ENCODE assay signal across 12 mouse cellular contexts in the genomic region with DNA sequence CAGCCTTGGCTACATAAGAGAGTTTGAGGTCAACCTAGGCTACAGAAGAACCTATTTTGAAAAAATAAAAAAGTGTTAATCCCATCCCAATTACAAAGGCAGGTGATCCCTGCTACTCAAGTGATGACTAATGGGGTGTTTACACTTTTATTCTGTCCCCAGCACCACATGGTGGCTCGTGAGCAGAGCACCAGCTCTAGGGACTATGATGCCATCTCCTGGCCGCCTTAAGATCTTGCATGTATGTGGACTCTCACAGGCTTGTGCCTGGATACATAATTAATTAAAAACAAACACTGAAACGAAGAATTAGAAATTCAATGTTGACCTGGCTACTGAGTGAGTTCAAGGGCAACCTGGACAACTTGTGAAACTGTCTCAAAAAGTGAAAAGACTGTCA. TPM values are rescaled to one million over a fixed set of nuclear protein-coding genes. Genes with fewer than 3 reads are reported as not detected.
DNase-seq lines count a peak whose midpoint lies in the region; ATAC-seq and TF ChIP-seq lines count a peak whose summit lies in the region.
"Had no signal": no experiment of that assay in that cellular context is flagged by ENCODE, and none has a peak within 500 bp of the region (broad histone marks: within the 10 kb centered on the region; RNA-seq: fewer than 3 reads in every experiment).

No protein-coding gene starts in this region.

- no peak overlapping the region for H3K4me2 ChIP-seq in liver, embryonic 14.5 days (ENCODE audit: low read depth)
- H3K4me2 ChIP-seq: heart, embryonic 11.5 days had no signal

- no peaks in the 10 kb centered on the region for H3K4me1 ChIP-seq in liver, embryonic 14.5 days (replicated peaks; ENCODE audit: control insufficient read depth in 2 of 2, insufficient read depth in 2 of 2, low read length in 1 of 2)

- no peak overlapping the region for H3K4me3 ChIP-seq in liver, embryonic 14.5 days (ENCODE audit: insufficient read depth in 1 of 2, low read depth in 2 of 2, low read length in 2 of 2)

- TF ChIP-seq EP300 in liver, embryonic 14.5 days (IDR thresholded peaks at IDR 0.05; ENCODE audit: low read depth), result no peak

- peak in 1 of 3 experiments; percentile 7 for DNase-seq in liver, embryonic 14.5 days (ENCODE audit: low read depth in 3 of 3, low spot score in 3 of 3)
- no peak for DNase-seq in liver
- peak; percentile 70 for DNase-seq in R1 (ENCODE audit: low read depth, low spot score)
- peak; percentile 49 for DNase-seq in naive thymus-derived CD4-positive, alpha-beta T cell, adult 2 months (ENCODE audit: low read depth)
- no peak for DNase-seq in embryo, embryonic 9.5 days (ENCODE audit: extremely low spot score)
- no peak for DNase-seq in kidney, adult 9 months
- DNase-seq in left cerebral cortex, adult 9 months (ENCODE audit: low spot score in 2 of 2), result no peak
- DNase-seq: cerebellum, postnatal 36 days had no signal

- no peaks in the 10 kb centered on the region for H3K9me3 ChIP-seq in liver, embryonic 14.5 days (ENCODE audit: control insufficient read depth, low read length)

- 16% methylated on average over 3 of the region's 3 CpGs for WGBS in liver, embryonic 14.5 days (ENCODE audit: insufficient replicate concordance)

- no peaks in the 10 kb centered on the region for H3K27me3 ChIP-seq in liver, embryonic 14.5 days (ENCODE audit: control insufficient read depth, insufficient read depth, low read length)

- no peak overlapping the region for H3K9ac ChIP-seq in liver, embryonic 14.5 days (replicated peaks)

- no peak for ATAC-seq in liver, embryonic 14.5 days (ENCODE audit: insufficient read depth)
- ATAC-seq in CD4-positive, CD25-positive, alpha-beta regulatory T cell, adult 4 months, result peak; percentile 69
- ATAC-seq: inflammation-experienced regulatory T-cells, adult 6 months had no signal

- no peaks in the 10 kb centered on the region for H3K36me3 ChIP-seq in liver, embryonic 14.5 days (replicated peaks; ENCODE audit: control insufficient read depth, insufficient read depth, low read depth)

- H3K27ac ChIP-seq in liver, embryonic 14.5 days, result no peak overlapping the region
- H3K27ac ChIP-seq: macrophage had no signal

- peak; percentile 52 for TF ChIP-seq CTCF in liver, embryonic 14.5 days (IDR thresholded peaks at IDR 0.05; ENCODE audit: low read depth)

RNA-seq across cellular contexts. Expression of a gene that starts 12.3 kb away (rescaled TPM):
- polyA plus RNA-seq in liver, embryonic 14.5 days (2012; rRNA removed), result 0.42 and 0.58 TPM in 2 replicates
- polyA plus RNA-seq in liver, embryonic 14.5 days (2014; fragmentation: Nextera tagmentation; extraction: Ambion mirVana), result 0.58 and 0.61 TPM in 2 replicates
- 1 to 10 TPM; 2.6 to 3.3 TPM for polyA plus RNA-seq in CD4-positive, CD25-positive, alpha-beta regulatory T cell, adult 4 months (2017; shearing (Covaris generic))

RNA-seq across cellular contexts. Expression of a gene that starts 49.5 kb away (rescaled TPM):
- polyA plus RNA-seq in liver, embryonic 14.5 days (2012; rRNA removed), result 5.9 and 6.7 TPM in 2 replicates
- polyA plus RNA-seq in liver, embryonic 14.5 days (2014; fragmentation: Nextera tagmentation; extraction: Ambion mirVana), result 7.2 and 8.9 TPM in 2 replicates
- polyA plus RNA-seq in CD4-positive, CD25-positive, alpha-beta regulatory T cell, adult 4 months (2017; shearing (Covaris generic)), result 10 to 100 TPM; 55.6 to 64.8 TPM

Comparison
In these comparisons a context has a peak if more than half of its experiments do, and no peak if none do; other contexts are left out.
1. DNase-seq: peak in R1 (single experiment) and naive thymus-derived CD4-positive, alpha-beta T cell, adult 2 months (single experiment); none in liver (single experiment), embryo, embryonic 9.5 days (single experiment), kidney, adult 9 months (single experiment) and left cerebral cortex, adult 9 months (0 of 2).
2. RNA of a gene that starts 49.5 kb away (polyA plus RNA-seq): 55.6 to 64.8 TPM in CD4-positive, CD25-positive, alpha-beta regulatory T cell, adult 4 months; 5.9 to 8.9 TPM in liver, embryonic 14.5 days; every median in the first group is over 4 times any median in the second.